ENCODE assay signal across 21 mouse cellular contexts in the genomic region with DNA sequence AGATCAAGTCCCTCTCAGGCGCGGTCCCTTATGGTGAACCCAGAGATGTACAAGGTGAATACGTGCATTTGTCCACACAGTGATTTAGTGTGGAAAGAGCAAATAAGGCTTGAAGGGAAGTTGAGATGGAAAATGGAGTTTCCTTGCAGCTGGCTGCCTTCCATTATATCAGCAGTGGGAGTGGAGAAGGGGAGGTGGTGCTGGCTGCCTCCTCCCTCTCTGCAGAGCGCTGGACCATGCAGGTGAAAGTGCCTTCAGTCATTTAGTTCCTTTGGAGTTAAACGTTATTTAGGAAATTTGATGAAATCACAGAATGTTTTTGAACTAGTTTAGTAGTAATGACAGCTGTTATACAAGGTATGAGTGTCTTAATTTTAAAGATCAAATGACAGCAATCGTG.
"Had no signal": no experiment of that assay in that cellular context is flagged by ENCODE, and none has a peak within 500 bp of the region (broad histone marks: within the 10 kb centered on the region; RNA-seq: fewer than 3 reads in every experiment).

No protein-coding gene starts in this region.

- H3K4me3 ChIP-seq: layer of hippocampus, adult 2 months; limb, embryonic 12.5 days; limb, embryonic 15.5 days; liver, embryonic 12.5 days; liver, embryonic 15.5 days; lung, embryonic 15.5 days; megakaryocyte, embryonic 14.5 days; midbrain, embryonic 10.5 days; midbrain, embryonic 13.5 days; myocyte; neural tube, embryonic 13.5 days had no signal

- DNase-seq: layer of hippocampus, adult 9-11 months; left cerebral cortex, postnatal 4 days; lung, adult 18-20 months; lung, postnatal 10 days; lung, postnatal 36 days; thymus, postnatal 25 days had no signal

- ATAC-seq: hindbrain, postnatal 0 days; inflammation-experienced regulatory T-cells, adult 6 months; intestine, embryonic 16.5 days; liver, embryonic 12.5 days; midbrain, embryonic 13.5 days; midbrain, embryonic 16.5 days had no signal

- H3K27ac ChIP-seq: hindbrain, postnatal 0 days; layer of hippocampus, adult 2 months; limb, embryonic 12.5 days; limb, embryonic 15.5 days; liver, embryonic 12.5 days; liver, embryonic 15.5 days; lung, embryonic 15.5 days; midbrain, embryonic 10.5 days; midbrain, embryonic 13.5 days; neural tube, embryonic 13.5 days had no signal
